24 mouse cellular contexts compared by ENCODE assay signal in the genomic region with DNA sequence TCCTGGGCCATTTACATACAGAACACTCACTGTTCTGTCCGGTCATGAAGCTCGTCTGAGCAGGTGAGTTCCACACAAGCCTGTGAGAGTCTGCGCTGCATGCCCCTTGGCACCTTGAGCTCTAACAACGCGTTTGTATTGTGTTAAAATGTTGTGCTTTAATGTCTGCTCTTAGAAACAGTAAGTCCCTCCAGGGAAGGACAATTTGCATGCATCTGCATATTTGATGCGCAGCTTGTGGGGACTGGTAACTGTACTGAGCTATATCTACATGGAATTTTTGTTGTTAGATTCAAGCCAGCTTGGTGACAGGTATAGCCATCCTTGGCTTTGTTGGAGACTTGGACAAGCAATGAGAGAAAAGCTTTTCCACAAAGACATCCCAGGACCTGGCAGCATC. TPM values are rescaled to one million over a fixed set of nuclear protein-coding genes. Genes with fewer than 3 reads are reported as not detected.
DNase-seq lines count a peak whose midpoint lies in the region; ATAC-seq and TF ChIP-seq lines count a peak whose summit lies in the region.
"Had no signal": no experiment of that assay in that cellular context is flagged by ENCODE, and none has a peak within 500 bp of the region (broad histone marks: within the 10 kb centered on the region; RNA-seq: fewer than 3 reads in every experiment).

No protein-coding gene starts in this region.

- peaks cover 21% of the 10 kb centered on the region for H3K4me1 ChIP-seq in hindbrain, embryonic 12.5 days
- peaks cover 27% of the 10 kb centered on the region for H3K4me1 ChIP-seq in hindbrain, embryonic 16.5 days (ENCODE audit: control insufficient read depth, insufficient read depth, low read depth, low read length)
- peaks cover 27% of the 10 kb centered on the region for H3K4me1 ChIP-seq in midbrain, embryonic 13.5 days (replicated peaks)
- peaks cover 12% of the 10 kb centered on the region; the same call in 1 of the 2 replicates for H3K4me1 ChIP-seq in midbrain, postnatal 0 days (ENCODE audit: insufficient read depth, low read length)
- peaks cover 23% of the 10 kb centered on the region; the same call in 1 of the 2 replicates for H3K4me1 ChIP-seq in forebrain, postnatal 0 days (ENCODE audit: insufficient read depth)
- H3K4me1 ChIP-seq: liver, embryonic 13.5 days; neural tube, embryonic 12.5 days had no signal

- TF ChIP-seq CTCF in midbrain, postnatal 0 days (IDR thresholded peaks at IDR 0.05) = no peak
- TF ChIP-seq CTCF in forebrain, postnatal 0 days (IDR thresholded peaks at IDR 0.05; ENCODE audit: low read depth) = no peak

- WGBS in hindbrain, embryonic 12.5 days = 72% methylated on average over 6 of the region's 6 CpGs
- 48% methylated on average over 6 of the region's 6 CpGs for WGBS in hindbrain, embryonic 16.5 days
- 68% methylated on average over 6 of the region's 6 CpGs for WGBS in midbrain, embryonic 13.5 days
- WGBS in midbrain, postnatal 0 days = 49% methylated on average over 6 of the region's 6 CpGs
- WGBS in forebrain, postnatal 0 days = 48% methylated on average over 6 of the region's 6 CpGs

- H3K4me3 ChIP-seq in hindbrain, embryonic 12.5 days = no peak overlapping the region
- H3K4me3 ChIP-seq in hindbrain, embryonic 16.5 days (ENCODE audit: low read length) = no peak overlapping the region
- H3K4me3 ChIP-seq in midbrain, embryonic 13.5 days (replicated peaks) = no peak overlapping the region
- no peak overlapping the region for H3K4me3 ChIP-seq in midbrain, postnatal 0 days (ENCODE audit: low read depth, low read length)
- no peak overlapping the region for H3K4me3 ChIP-seq in forebrain, postnatal 0 days (ENCODE audit: low read depth, low read length)
- H3K4me3 ChIP-seq: erythroblast, embryonic 14.5 days; liver, embryonic 13.5 days; megakaryocyte, embryonic 14.5 days; neural tube, embryonic 12.5 days had no signal

- H3K27ac ChIP-seq in hindbrain, embryonic 12.5 days = peak overlapping the region; percentile 60
- H3K27ac ChIP-seq in hindbrain, embryonic 16.5 days (ENCODE audit: low read depth, low read length) = no peak overlapping the region
- H3K27ac ChIP-seq in midbrain, embryonic 13.5 days = peak overlapping the region; percentile 26; the same call in 1 of the 2 replicates
- no peak overlapping the region for H3K27ac ChIP-seq in midbrain, postnatal 0 days (ENCODE audit: low read depth, low read length)
- peak overlapping the region; percentile 21 for H3K27ac ChIP-seq in forebrain, postnatal 0 days (ENCODE audit: low read depth, low read length)
- H3K27ac ChIP-seq: liver, embryonic 13.5 days; neural tube, embryonic 12.5 days had no signal

- H3K27me3 ChIP-seq in hindbrain, embryonic 12.5 days = no peaks in the 10 kb centered on the region
- no peaks in the 10 kb centered on the region for H3K27me3 ChIP-seq in hindbrain, embryonic 16.5 days (replicated peaks; ENCODE audit: control insufficient read depth, insufficient read depth, low read length)
- no peaks in the 10 kb centered on the region for H3K27me3 ChIP-seq in midbrain, embryonic 13.5 days
- H3K27me3 ChIP-seq in midbrain, postnatal 0 days (ENCODE audit: insufficient read depth, low read length) = no peaks in the 10 kb centered on the region
- no peaks in the 10 kb centered on the region for H3K27me3 ChIP-seq in forebrain, postnatal 0 days (ENCODE audit: insufficient read depth, low read length)
- H3K27me3 ChIP-seq: liver, embryonic 13.5 days; neural tube, embryonic 12.5 days had no signal

- DNase-seq in midbrain, postnatal 0 days (ENCODE audit: low spot score) = no peak
- DNase-seq in forebrain, postnatal 0 days = no peak
- no peak for DNase-seq in thymus, adult 18-20 months
- no peak for DNase-seq in B cell, adult 2 months
- DNase-seq: adrenal gland, postnatal 36 days; cerebellum, adult 2 months; cerebellum, postnatal 14 days; gastrocnemius, postnatal 14 days; heart, postnatal 14 days; kidney, adult 9 months; kidney, postnatal 10 days; layer of hippocampus, postnatal 36 days; left cerebral cortex, postnatal 4 days; liver, embryonic 13.5 days; lung, adult 18-20 months; thymus, postnatal 4 days had no signal

- no peaks in the 10 kb centered on the region for H3K9me3 ChIP-seq in hindbrain, embryonic 12.5 days (replicated peaks)
- no peaks in the 10 kb centered on the region for H3K9me3 ChIP-seq in hindbrain, embryonic 16.5 days (ENCODE audit: control insufficient read depth, low read length)
- H3K9me3 ChIP-seq in midbrain, embryonic 13.5 days = no peaks in the 10 kb centered on the region
- no peaks in the 10 kb centered on the region for H3K9me3 ChIP-seq in midbrain, postnatal 0 days (ENCODE audit: low read length)
- no peaks in the 10 kb centered on the region for H3K9me3 ChIP-seq in forebrain, postnatal 0 days (ENCODE audit: low read length)
- H3K9me3 ChIP-seq: liver, embryonic 13.5 days; neural tube, embryonic 12.5 days had no signal

- H3K36me3 ChIP-seq in hindbrain, embryonic 12.5 days = no peaks in the 10 kb centered on the region
- no peaks in the 10 kb centered on the region for H3K36me3 ChIP-seq in hindbrain, embryonic 16.5 days (ENCODE audit: control insufficient read depth, insufficient read depth, low read length)
- H3K36me3 ChIP-seq in midbrain, embryonic 13.5 days = no peaks in the 10 kb centered on the region
- H3K36me3 ChIP-seq in midbrain, postnatal 0 days (ENCODE audit: insufficient read depth, low read length) = no peaks in the 10 kb centered on the region
- no peaks in the 10 kb centered on the region for H3K36me3 ChIP-seq in forebrain, postnatal 0 days (ENCODE audit: insufficient read depth)
- H3K36me3 ChIP-seq: liver, embryonic 13.5 days; neural tube, embryonic 12.5 days had no signal

- ATAC-seq in hindbrain, embryonic 12.5 days (ENCODE audit: low FRiP score) = no peak
- no peak for ATAC-seq in hindbrain, embryonic 16.5 days
- peak; percentile 37; the same call in 1 of the 2 replicates for ATAC-seq in midbrain, embryonic 13.5 days
- no peak for ATAC-seq in midbrain, postnatal 0 days (ENCODE audit: low FRiP score)
- peak; percentile 38; the same call in 1 of the 2 replicates for ATAC-seq in forebrain, postnatal 0 days
- ATAC-seq: intestine, embryonic 16.5 days; lung, postnatal 0 days had no signal

- H3K4me2 ChIP-seq in hindbrain, embryonic 12.5 days (replicated peaks) = no peak overlapping the region
- no peak overlapping the region for H3K4me2 ChIP-seq in hindbrain, embryonic 16.5 days (ENCODE audit: low read length)
- no peak overlapping the region for H3K4me2 ChIP-seq in midbrain, embryonic 13.5 days (replicated peaks)
- no peak overlapping the region for H3K4me2 ChIP-seq in midbrain, postnatal 0 days (ENCODE audit: low read depth, low read length, poor library complexity, severe bottlenecking)
- H3K4me2 ChIP-seq in forebrain, postnatal 0 days (ENCODE audit: low read depth) = no peak overlapping the region
- H3K4me2 ChIP-seq: liver, embryonic 13.5 days; neural tube, embryonic 12.5 days had no signal

- no peak overlapping the region for H3K9ac ChIP-seq in hindbrain, embryonic 12.5 days
- no peak overlapping the region for H3K9ac ChIP-seq in hindbrain, embryonic 16.5 days (ENCODE audit: low read depth, low read length)
- no peak overlapping the region for H3K9ac ChIP-seq in midbrain, embryonic 13.5 days (replicated peaks)
- H3K9ac ChIP-seq in midbrain, postnatal 0 days (replicated peaks; ENCODE audit: low read length, poor library complexity, severe bottlenecking) = no peak overlapping the region
- no peak overlapping the region for H3K9ac ChIP-seq in forebrain, postnatal 0 days
- H3K9ac ChIP-seq: liver, embryonic 13.5 days; neural tube, embryonic 12.5 days had no signal

RNA-seq across cellular contexts. Expression of gene Galnt2, which starts 55.1 kb away (rescaled TPM):
- polyA plus RNA-seq in hindbrain, embryonic 12.5 days (2016; fragmentation: Nextera tagmentation; extraction: Ambion mirVana) = 84.8 and 86.1 TPM in 2 replicates
- 33.8 and 40.2 TPM in 2 replicates for polyA plus RNA-seq in hindbrain, embryonic 16.5 days (2015; fragmentation: Nextera tagmentation; extraction: Ambion mirVana)
- polyA plus RNA-seq in midbrain, embryonic 13.5 days (2015; fragmentation: Nextera tagmentation; extraction: Ambion mirVana) = 47.2 and 53.5 TPM in 2 replicates
- 51.3 and 80.9 TPM in 2 replicates for total RNA-seq in midbrain, postnatal 0 days (2014; rRNA removed)
- 65.4 and 66.4 TPM in 2 replicates for polyA plus RNA-seq in midbrain, postnatal 0 days (2015; fragmentation: Nextera tagmentation; extraction: Ambion mirVana)
- total RNA-seq in forebrain, postnatal 0 days (2014; rRNA removed) = 55.4 and 55.5 TPM in 2 replicates
- polyA plus RNA-seq in forebrain, postnatal 0 days (2015; fragmentation: Nextera tagmentation; extraction: Ambion mirVana) = 58.2 and 63.1 TPM in 2 replicates

Comparison
In these comparisons a context has a peak if more than half of its experiments do, and no peak if none do; other contexts are left out.
1. ATAC-seq: peak in midbrain, embryonic 13.5 days (single experiment) and forebrain, postnatal 0 days (single experiment); none in hindbrain, embryonic 12.5 days (single experiment), hindbrain, embryonic 16.5 days (single experiment) and midbrain, postnatal 0 days (single experiment).
2. H3K27ac ChIP-seq: peak in hindbrain, embryonic 12.5 days (single experiment), midbrain, embryonic 13.5 days (single experiment) and forebrain, postnatal 0 days (single experiment); none in hindbrain, embryonic 16.5 days (single experiment) and midbrain, postnatal 0 days (single experiment).